Mouse (Mus musculus) olfactory bulb, adult 2 months (tissue): ENCODE measurements at regions not wholly inside any gene's neighbourhood (a gene's known extent, or its start where the extent isn't known, plus 50 kb on each side); places are given as distances from the start of the nearest gene placed in this dataset.

Experiments used
- CTCF ChIP-seq: fragments of 200-500 bp; IDR thresholded peaks from 2 replicates; pipeline ENCODE4 v1.5.1; 2012; ENCODE audit warnings: low read depth, mild to moderate bottlenecking, low read length, moderate library complexity; ENCODE audit not compliant: insufficient read depth
- POLR2A ChIP-seq: fragments of 200-500 bp; IDR thresholded peaks from 2 replicates; pipeline ENCODE4 v1.6.1; 2012; ENCODE audit warnings: mild to moderate bottlenecking, low read depth, low read length, moderate library complexity; ENCODE audit not compliant: insufficient read depth

DNA sequence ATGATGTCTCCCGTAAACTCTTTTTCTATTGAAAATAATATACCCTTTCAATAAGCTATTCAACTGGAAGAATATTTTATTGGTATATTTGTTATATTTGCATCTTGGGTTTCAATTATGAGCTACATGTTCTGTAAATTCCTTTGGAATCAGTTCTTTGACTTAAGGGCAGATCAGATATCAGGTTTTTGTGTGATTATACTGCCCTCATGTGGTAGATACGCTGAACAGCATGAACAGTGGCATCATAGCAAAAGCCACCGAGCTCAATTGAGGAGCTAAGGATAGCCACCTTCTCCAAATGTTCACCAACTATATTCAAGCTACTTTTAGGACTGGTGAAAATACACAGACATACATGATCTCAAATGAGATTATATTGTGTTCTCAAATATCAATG, 52.7 kb upstream of the Pdc start:
- TF ChIP-seq CTCF (no peak), POLR2A (no peak)
